Mouse (Mus musculus): ENCODE measurements around the gene Snap91.

GRCm38 (mm10) chr9:86789186-86789585, 91.3 kb downstream of the Snap91 start:
- TF ChIP-seq POLR2A (IDR thresholded peaks at IDR 0.05; ENCODE audit: low read depth, low read length) = no peak
- TF ChIP-seq CTCF (IDR thresholded peaks at IDR 0.05; ENCODE audit: borderline replicate concordance, insufficient read depth, low read length) = no peak

All from embryonic fibroblast, embryonic 13.5 days (primary cell).